Mouse (Mus musculus): ENCODE results near the gene Fam98b. TPM values are rescaled to one million over a fixed set of nuclear protein-coding genes. Genes with fewer than 3 reads are reported as not detected.

The Fam98b gene
- polyA plus RNA-seq, 1 experiment = 47.0 TPM

- DNase-seq (ENCODE audit: low read depth) = no peak
- TF ChIP-seq CTCF (IDR thresholded peaks at IDR 0.05; ENCODE audit: borderline replicate concordance, extremely low read depth, insufficient read depth, insufficient read length) (no peak), POLR2A (IDR thresholded peaks at IDR 0.05; ENCODE audit: borderline replicate concordance, extremely low read depth, insufficient read depth, insufficient read length, poor library complexity, severe bottlenecking) (no peak)
Observed at GRCm38 (mm10) chr2:117230261-117230660, 19.3 kb upstream of the Fam98b start.

GRCm38 (mm10) chr2:117231257-117231656, 18.3 kb upstream of the Fam98b start:
- TF ChIP-seq POLR2A (IDR thresholded peaks at IDR 0.05; ENCODE audit: borderline replicate concordance, extremely low read depth, insufficient read depth, insufficient read length, poor library complexity, severe bottlenecking) = no peak
- TF ChIP-seq CTCF (IDR thresholded peaks at IDR 0.05; ENCODE audit: borderline replicate concordance, extremely low read depth, insufficient read depth, insufficient read length) = peak; percentile 95
- peak; percentile 92 for DNase-seq (ENCODE audit: low read depth)

- TF ChIP-seq CTCF (IDR thresholded peaks at IDR 0.05; ENCODE audit: borderline replicate concordance, extremely low read depth, insufficient read depth, insufficient read length) (no peak), POLR2A (IDR thresholded peaks at IDR 0.05; ENCODE audit: borderline replicate concordance, extremely low read depth, insufficient read depth, insufficient read length, poor library complexity, severe bottlenecking) (no peak)
- DNase-seq (ENCODE audit: low read depth) = no peak
Observed at GRCm38 (mm10) chr2:117241953-117242352, 7.6 kb upstream of the Fam98b start.

- TF ChIP-seq POLR2A (IDR thresholded peaks at IDR 0.05; ENCODE audit: borderline replicate concordance, extremely low read depth, insufficient read depth, insufficient read length, poor library complexity, severe bottlenecking) = peak; percentile 5; the same call in 1 of the 2 replicates
- TF ChIP-seq CTCF (IDR thresholded peaks at IDR 0.05; ENCODE audit: borderline replicate concordance, extremely low read depth, insufficient read depth, insufficient read length) = no peak
- DNase-seq (ENCODE audit: low read depth) = no peak
Observed at GRCm38 (mm10) chr2:117250001-117250510, 517 bp downstream of the Fam98b start.

GRCm38 (mm10) chr2:117255415-117255814, 5.9 kb downstream of the Fam98b start:
- no peak for DNase-seq (ENCODE audit: low read depth)
- TF ChIP-seq POLR2A (IDR thresholded peaks at IDR 0.05; ENCODE audit: borderline replicate concordance, extremely low read depth, insufficient read depth, insufficient read length, poor library complexity, severe bottlenecking) (no peak), CTCF (IDR thresholded peaks at IDR 0.05; ENCODE audit: borderline replicate concordance, extremely low read depth, insufficient read depth, insufficient read length) (no peak)

GRCm38 (mm10) chr2:117257617-117258016, 8.1 kb downstream of the Fam98b start:
- DNase-seq (ENCODE audit: low read depth) = no peak
- TF ChIP-seq POLR2A (IDR thresholded peaks at IDR 0.05; ENCODE audit: borderline replicate concordance, extremely low read depth, insufficient read depth, insufficient read length, poor library complexity, severe bottlenecking) (no peak), CTCF (IDR thresholded peaks at IDR 0.05; ENCODE audit: borderline replicate concordance, extremely low read depth, insufficient read depth, insufficient read length) (no peak)

- DNase-seq (ENCODE audit: low read depth) = no peak
- TF ChIP-seq POLR2A (IDR thresholded peaks at IDR 0.05; ENCODE audit: borderline replicate concordance, extremely low read depth, insufficient read depth, insufficient read length, poor library complexity, severe bottlenecking) = no peak
- TF ChIP-seq CTCF (IDR thresholded peaks at IDR 0.05; ENCODE audit: borderline replicate concordance, extremely low read depth, insufficient read depth, insufficient read length) = no peak
Observed at GRCm38 (mm10) chr2:117262184-117262583, 12.6 kb downstream of the Fam98b start.

- TF ChIP-seq POLR2A (IDR thresholded peaks at IDR 0.05; ENCODE audit: borderline replicate concordance, extremely low read depth, insufficient read depth, insufficient read length, poor library complexity, severe bottlenecking) (no peak), CTCF (IDR thresholded peaks at IDR 0.05; ENCODE audit: borderline replicate concordance, extremely low read depth, insufficient read depth, insufficient read length) (peak; percentile 89)
Observed at GRCm38 (mm10) chr2:117263786-117264408, 14.4 kb downstream of the Fam98b start.

GRCm38 (mm10) chr2:117288291-117288690, 38.8 kb downstream of the Fam98b start:
- DNase-seq (ENCODE audit: low read depth) = no peak
- no peak for TF ChIP-seq POLR2A (IDR thresholded peaks at IDR 0.05; ENCODE audit: borderline replicate concordance, extremely low read depth, insufficient read depth, insufficient read length, poor library complexity, severe bottlenecking)
- no peak for TF ChIP-seq CTCF (IDR thresholded peaks at IDR 0.05; ENCODE audit: borderline replicate concordance, extremely low read depth, insufficient read depth, insufficient read length)

More at GRCm38 (mm10) chr2:117263786-117264408, 14.4 kb downstream of the Fam98b start:
- DNase-seq (ENCODE audit: low read depth) = peak; percentile 64

- no peak for DNase-seq (ENCODE audit: low read depth)
- no peak for TF ChIP-seq CTCF (IDR thresholded peaks at IDR 0.05; ENCODE audit: borderline replicate concordance, extremely low read depth, insufficient read depth, insufficient read length)
- no peak for TF ChIP-seq POLR2A (IDR thresholded peaks at IDR 0.05; ENCODE audit: borderline replicate concordance, extremely low read depth, insufficient read depth, insufficient read length, poor library complexity, severe bottlenecking)
Observed at GRCm38 (mm10) chr2:117299596-117300448, 50.3 kb downstream of the Fam98b start.
